Mouse (Mus musculus) thymus, adult 2 months (tissue): ENCODE measurements around the gene Adh7.

Source experiments
- CTCF ChIP-seq: fragments of 200-500 bp; IDR thresholded peaks from 2 replicates; pipeline ENCODE4 v1.5.1; 2012; ENCODE audit warnings: mild to moderate bottlenecking, control low read depth, low read length, moderate library complexity, borderline replicate concordance; ENCODE audit not compliant: control insufficient read depth, poor library complexity, insufficient read depth; ENCODE audit errors: extremely low read depth
- POLR2A ChIP-seq: fragments of 200-500 bp; IDR thresholded peaks from 2 replicates; pipeline ENCODE4 v1.6.1; 2012; ENCODE audit warnings: mild to moderate bottlenecking, low read length, control low read depth, moderate library complexity; ENCODE audit not compliant: control insufficient read depth, poor library complexity, insufficient read depth; ENCODE audit errors: extremely low read depth

DNA sequence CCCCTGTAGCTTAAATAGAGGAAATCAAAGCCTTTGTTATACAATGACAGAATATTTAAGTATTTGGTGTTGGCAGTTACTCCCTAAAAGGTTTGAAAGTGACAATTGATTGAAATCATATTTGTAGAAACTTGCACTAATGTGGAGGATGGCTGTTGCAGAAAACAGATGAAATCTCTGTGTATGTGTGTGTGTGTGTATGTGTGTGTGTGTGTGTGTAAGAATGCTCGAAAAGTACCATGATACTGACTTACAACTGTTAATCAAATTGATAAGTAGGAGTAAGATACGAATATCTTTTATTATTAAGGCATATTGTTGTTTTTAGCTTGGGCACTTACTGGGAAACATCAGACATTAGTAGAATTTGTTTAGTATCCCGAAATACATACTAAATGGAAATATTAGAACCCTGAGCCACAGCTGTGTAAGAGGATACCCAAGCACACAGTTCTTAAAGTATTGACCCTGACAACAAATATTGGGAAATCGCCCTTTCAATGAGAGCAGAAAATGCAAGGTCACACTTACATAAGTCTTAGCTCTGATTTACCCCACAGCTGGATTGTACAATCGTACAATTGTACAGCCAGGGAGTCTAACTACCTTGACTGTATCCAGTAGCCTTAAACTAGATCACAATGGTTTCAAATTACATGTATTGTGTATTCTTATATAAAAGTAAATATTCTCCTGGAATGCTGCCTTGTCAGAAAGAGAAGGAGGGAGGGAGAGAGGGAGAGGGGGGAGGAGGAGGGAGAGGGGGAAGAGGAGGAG, 45.8 kb downstream of the Adh7 start:
- TF ChIP-seq POLR2A (no peak), CTCF (no peak)
